Mouse (Mus musculus) CD8-positive naive resting alpha-beta T cell, adult 57 days (primary cell): ENCODE results near the gene Eif1. TPM values are rescaled to one million over a fixed set of nuclear protein-coding genes. Genes with fewer than 3 reads are reported as not detected.

ENCODE experiments used
- total RNA-seq: library from RNA; stranded (reverse); gene quantifications from one replicate; pipeline ENCODE4 v1.2.4, GENCODE M21; 2023

The Eif1 gene
- 2,357 TPM for total RNA-seq

GRCm38 (mm10) chr11:100319492-100320171, at the start of gene Eif1:
Eif1 (plus strand) TSS chr11:100319885.

GRCm38 (mm10) chr11:100333944-100334457, 14.3 kb downstream of the Eif1 start, which contains the start of gene Gast:
Gast (plus strand) TSS chr11:100334407.

GRCm38 (mm10) chr11:100355972-100356818, 36.5 kb downstream of the Eif1 start, which contains the start of gene Hap1:
Hap1 (minus strand) TSS chr11:100356128.

Other genes with a start within 250 kb of the Eif1 start
- gene Krt32, start 231.7 kb upstream of the Eif1 start, total RNA-seq: not detected
- gene Krt35, start 223.6 kb upstream of the Eif1 start, total RNA-seq: not detected
- not detected for gene Krt36, start 214.3 kb upstream of the Eif1 start, total RNA-seq
- not detected for gene Krt13, start 198.3 kb upstream of the Eif1 start, total RNA-seq
- gene Krt15, start 184.0 kb upstream of the Eif1 start, total RNA-seq: not detected
- not detected for gene Krt19, start 171.2 kb upstream of the Eif1 start, total RNA-seq
- gene Krt9, start 126.6 kb upstream of the Eif1 start, total RNA-seq: not detected
- not detected for gene Krt14, start 112.3 kb upstream of the Eif1 start, total RNA-seq
- not detected for gene Krt16, start 71.0 kb upstream of the Eif1 start, total RNA-seq
- gene Krt17, start 58.9 kb upstream of the Eif1 start, total RNA-seq: not detected
- gene Krt42, start 50.0 kb upstream of the Eif1 start, total RNA-seq: not detected
- gene Gast, start 14.5 kb downstream of the Eif1 start, total RNA-seq: not detected
- gene Hap1, start 36.2 kb downstream of the Eif1 start, total RNA-seq: 0.46 TPM
- gene Jup, start 77.9 kb downstream of the Eif1 start, total RNA-seq: 11.4 TPM
- 0.31 TPM for gene P3h4, start 95.0 kb downstream of the Eif1 start, total RNA-seq
- gene Fkbp10, start 95.8 kb downstream of the Eif1 start, total RNA-seq: not detected
- gene Nt5c3b, start 121.9 kb downstream of the Eif1 start, total RNA-seq: 99.9 TPM
- gene Klhl10, start 122.0 kb downstream of the Eif1 start, total RNA-seq: 2.2 TPM
- 19.3 TPM for gene Klhl11, start 152.9 kb downstream of the Eif1 start, total RNA-seq
- 136 TPM for gene Acly, start 208.1 kb downstream of the Eif1 start, total RNA-seq
- not detected for gene Ttc25, start 225.7 kb downstream of the Eif1 start, total RNA-seq